Mouse (Mus musculus) testis, adult 2 months (tissue): Measurements from ENCODE around the gene Sorbs2.

Experiments
- CTCF ChIP-seq: fragments of 200-500 bp; IDR thresholded peaks from 2 replicates; pipeline ENCODE4 v1.5.1; 2012; ENCODE audit warnings: low read depth, mild to moderate bottlenecking, inconsistent platforms, low read length, moderate library complexity; ENCODE audit not compliant: control insufficient read depth, insufficient read depth, insufficient replicate concordance
- POLR2A ChIP-seq: fragments of 200-500 bp; IDR thresholded peaks from 2 replicates; pipeline ENCODE4 v1.6.1; 2012; ENCODE audit warnings: low read depth, mild to moderate bottlenecking, inconsistent platforms, low read length, moderate library complexity; ENCODE audit not compliant: control insufficient read depth

DNA sequence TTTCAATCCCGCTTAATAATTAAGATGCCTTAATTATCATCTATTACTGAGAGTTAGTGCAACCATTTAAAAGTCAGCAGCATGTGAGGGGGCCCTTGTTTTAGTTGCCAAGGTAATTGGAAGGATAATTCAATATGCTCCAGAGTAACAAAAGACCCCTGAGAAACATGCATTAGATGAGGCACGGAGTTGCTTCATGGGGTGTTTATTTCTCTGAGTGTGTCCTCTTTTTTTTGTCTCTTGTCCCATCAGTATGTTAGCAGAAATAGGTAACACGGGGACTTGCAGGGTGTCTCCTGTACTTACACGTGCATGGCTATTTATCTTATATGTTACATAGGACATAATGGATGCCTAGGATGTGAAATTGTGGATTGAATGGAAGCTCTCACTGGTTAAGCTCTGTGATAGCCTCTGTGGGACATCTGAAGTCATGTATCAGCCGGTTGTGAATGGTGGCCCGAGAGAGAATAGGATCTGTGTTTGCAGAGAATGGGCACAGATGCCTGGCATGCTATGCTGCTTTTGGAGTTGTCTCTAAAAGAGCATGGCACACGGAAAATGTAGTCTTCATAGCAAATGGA is 1.0 kb downstream of the Sorbs2 start:
- TF ChIP-seq CTCF (no peak), POLR2A (no peak)
